Mouse (Mus musculus) limb, embryonic 15.5 days (tissue): ENCODE data around the gene Naa40. TPM values are rescaled to one million over a fixed set of nuclear protein-coding genes. Genes with fewer than 3 reads are reported as not detected.

Experiments used
- ATAC-seq: fragments of 200-750 bp; cut with Nextera tagmentation; 2 replicates; pipeline ENCODE4 v1.8.0; 2017; ENCODE audit warnings: low read depth, moderate TSS enrichment; ENCODE audit not compliant: insufficient number of reproducible peaks, low FRiP score, low TSS enrichment
- H3K27ac ChIP-seq: fragments of 300-500 bp; sonication (generic); 2 replicates; pipeline ENCODE4 v1.5.1; 2015; ENCODE audit warnings: moderate library complexity, mild to moderate bottlenecking, inconsistent platforms
- H3K27me3 ChIP-seq: fragments of 300-500 bp; sonication (generic); 2 replicates; pipeline ENCODE4 v1.6.1; 2015; ENCODE audit warnings: inconsistent platforms
- H3K36me3 ChIP-seq: fragments of 300-500 bp; sonication (generic); 2 replicates; pipeline ENCODE4 v1.6.1; 2015; ENCODE audit warnings: inconsistent platforms
- H3K4me1 ChIP-seq: fragments of 300-500 bp; sonication (generic); 2 replicates; pipeline ENCODE4 v1.6.1; 2015; ENCODE audit warnings: inconsistent platforms
- H3K4me2 ChIP-seq: fragments of 300-500 bp; sonication (generic); 2 replicates; pipeline ENCODE4 v1.6.1; 2015; ENCODE audit warnings: mild to moderate bottlenecking, inconsistent platforms
- H3K4me3 ChIP-seq: fragments of 300-500 bp; sonication (generic); 2 replicates; pipeline ENCODE4 v1.5.1; 2015; ENCODE audit warnings: mild to moderate bottlenecking, inconsistent platforms
- H3K9ac ChIP-seq: fragments of 300-500 bp; sonication (generic); 2 replicates; pipeline ENCODE4 v1.6.1; 2015; ENCODE audit warnings: inconsistent platforms
- H3K9me3 ChIP-seq: fragments of 300-500 bp; sonication (generic); 2 replicates; pipeline ENCODE4 v1.6.1; 2016; ENCODE audit warnings: inconsistent platforms
- WGBS: fragments of 180-500 bp; shearing (Covaris S2); methylation state at CpG from one replicate; pipeline ENCODE4 v1.1.7; 2015; 5-methylcytosine and 5-hydroxymethylcytosine counted together
- polyA plus RNA-seq: library from polyadenylated mRNA; unstranded; fragments of >200 nt; fragmentation: Nextera tagmentation; extraction: Ambion mirVana; gene quantifications from 2 replicates; pipeline ENCODE4 v1.2.1, GENCODE M21; 2015

Gene Naa40
- polyA plus RNA-seq, 1 experiment from 2014 or later, result 45.0 TPM

DNA sequence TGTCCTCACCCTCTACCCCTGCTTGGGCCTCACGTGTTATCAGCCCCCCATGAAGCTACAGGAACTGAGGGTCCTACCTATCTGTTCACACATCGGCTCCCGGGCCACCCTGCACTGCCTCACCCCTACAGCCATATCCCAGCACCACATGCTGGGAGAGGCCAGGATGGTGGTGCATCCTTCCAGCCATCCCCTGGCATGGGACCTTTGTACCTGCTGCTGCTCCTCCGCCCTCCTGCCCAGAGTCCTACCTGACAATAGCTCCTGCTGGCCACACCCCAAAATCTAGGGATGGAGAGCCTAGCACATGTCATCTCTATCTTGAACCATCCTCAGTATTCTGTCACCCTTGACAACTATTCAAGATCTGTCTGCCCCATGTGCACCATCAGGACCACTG, 52.0 kb downstream of the Naa40 start:
- 84% methylated on average over 4 of the region's 4 CpGs for WGBS
- Histone ChIP-seq H3K4me3 (no peak overlapping the region), H3K4me1 (peaks cover 34% of the 10 kb centered on the region), H3K9ac (no peak overlapping the region), H3K4me2 (no peak overlapping the region), H3K36me3 (no peaks in the 10 kb centered on the region), H3K27ac (no peak overlapping the region), H3K9me3 (no peaks in the 10 kb centered on the region), H3K27me3 (peaks cover 31% of the 10 kb centered on the region)
- no peak for ATAC-seq

DNA sequence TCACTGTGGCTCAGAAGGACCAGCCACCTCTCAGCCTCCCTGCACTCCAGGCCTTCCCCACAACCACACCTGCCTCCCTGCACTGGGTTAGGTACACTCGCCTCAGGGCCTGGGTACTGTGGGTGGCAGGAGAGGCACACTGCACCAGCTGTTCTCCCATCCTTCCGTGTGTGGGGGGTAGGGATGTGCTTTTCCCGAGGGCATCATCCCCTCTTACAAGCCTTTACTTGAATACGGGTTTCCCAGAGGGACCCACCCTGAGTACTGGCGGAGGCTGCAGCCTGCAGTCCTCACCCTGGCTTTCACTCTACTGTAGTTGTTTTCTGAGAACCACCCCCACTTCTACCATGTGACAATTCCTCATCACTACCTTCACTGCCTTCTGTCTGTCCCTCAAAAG, 53.8 kb downstream of the Naa40 start:
- peaks cover 31% of the 10 kb centered on the region for H3K27me3 ChIP-seq

DNA sequence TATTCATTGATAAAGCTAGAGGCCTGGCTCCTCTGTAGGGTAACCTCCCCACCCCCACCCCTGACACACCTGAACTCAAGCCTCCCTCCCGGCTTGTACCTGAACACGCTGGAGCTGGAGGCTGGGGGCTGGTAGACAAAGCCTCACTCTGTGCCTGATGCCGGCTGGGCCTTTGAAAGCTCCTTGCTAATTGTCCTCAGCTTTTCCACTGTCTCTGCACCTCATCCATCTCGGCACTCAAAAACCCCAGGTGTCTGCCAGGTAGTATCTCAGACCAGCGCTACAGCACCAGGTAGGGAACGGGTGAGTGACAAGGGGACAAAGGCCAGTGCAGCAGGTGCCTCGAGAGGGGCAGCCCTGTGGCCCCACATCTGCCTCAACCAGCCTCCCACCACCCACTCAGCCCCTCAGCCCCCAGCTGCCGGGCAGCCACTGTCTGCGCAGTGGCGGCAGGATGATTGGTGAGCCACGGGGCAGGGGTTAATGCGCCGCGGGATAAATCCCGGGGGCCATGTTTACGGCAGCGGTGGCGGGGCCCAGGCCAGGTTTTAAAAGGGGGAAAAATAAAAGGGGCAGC, 55.2 kb downstream of the Naa40 start:
- Histone ChIP-seq H3K4me1 (peaks cover 54% of the 10 kb centered on the region), H3K36me3 (no peaks in the 10 kb centered on the region), H3K27me3 (peaks cover 34% of the 10 kb centered on the region), H3K4me2 (no peak overlapping the region), H3K4me3 (no peak overlapping the region), H3K27ac (no peak overlapping the region), H3K9ac (no peak overlapping the region), H3K9me3 (no peaks in the 10 kb centered on the region)
- ATAC-seq, result no peak
- WGBS, result 18% methylated on average over 18 of the region's 18 CpGs

More for the DNA sequence above, 53.8 kb downstream of the Naa40 start:
- Histone ChIP-seq H3K36me3 (no peaks in the 10 kb centered on the region), H3K27ac (no peak overlapping the region), H3K4me3 (no peak overlapping the region), H3K4me1 (peaks cover 51% of the 10 kb centered on the region), H3K9me3 (no peaks in the 10 kb centered on the region), H3K9ac (no peak overlapping the region), H3K4me2 (no peak overlapping the region)
- WGBS, result 46% methylated on average over 5 of the region's 5 CpGs
- no peak for ATAC-seq

DNA sequence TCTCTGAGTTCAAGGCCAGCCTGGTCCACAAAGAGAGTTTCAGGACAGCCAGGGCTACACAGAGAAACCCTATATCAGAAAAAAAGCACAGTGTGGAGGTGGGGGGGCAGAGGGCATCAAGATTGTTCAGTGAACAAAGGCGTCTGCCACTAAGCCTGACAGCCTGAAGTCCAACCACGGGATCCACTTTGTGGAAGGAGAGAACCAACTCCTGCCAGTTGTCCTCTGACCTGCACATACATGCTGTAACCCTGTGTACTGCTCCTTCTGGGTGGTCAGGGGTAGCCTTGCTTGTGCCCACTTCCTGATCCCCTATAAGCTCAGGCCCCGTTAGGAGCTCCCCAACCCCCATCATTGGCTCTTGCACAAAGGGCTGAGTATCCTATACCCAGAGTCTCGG, 55.9 kb downstream of the Naa40 start:
- ATAC-seq, result no peak
- Histone ChIP-seq H3K4me2 (no peak overlapping the region), H3K27ac (no peak overlapping the region), H3K9me3 (no peaks in the 10 kb centered on the region), H3K27me3 (peaks cover 35% of the 10 kb centered on the region), H3K36me3 (no peaks in the 10 kb centered on the region), H3K9ac (no peak overlapping the region), H3K4me3 (no peak overlapping the region), H3K4me1 (peaks cover 58% of the 10 kb centered on the region)
- 50% methylated on average over 4 of the region's 4 CpGs for WGBS

DNA sequence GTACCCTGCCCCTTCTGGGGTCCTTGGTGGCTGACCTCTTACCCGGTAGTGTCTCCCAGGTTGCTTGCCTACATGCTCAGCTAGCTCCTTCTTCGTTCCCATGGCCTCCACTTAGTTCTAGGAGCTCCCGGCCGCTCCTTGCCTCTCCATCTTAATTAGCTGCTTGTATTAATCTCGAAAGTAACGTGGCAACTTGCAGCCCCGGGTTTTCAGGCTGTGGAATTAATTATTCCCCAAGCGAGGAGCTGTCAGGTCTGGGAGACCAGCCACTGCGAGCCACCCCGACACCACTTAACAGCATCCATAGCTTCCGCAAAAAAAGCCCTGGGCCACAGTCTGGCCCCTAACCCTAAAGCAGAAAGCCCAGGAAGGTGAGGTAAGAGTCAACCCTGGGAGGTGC, 57.6 kb downstream of the Naa40 start:
- H3K4me1 ChIP-seq, result peaks cover 67% of the 10 kb centered on the region
- no peaks in the 10 kb centered on the region for H3K9me3 ChIP-seq
- peaks cover 28% of the 10 kb centered on the region for H3K27me3 ChIP-seq
- no peaks in the 10 kb centered on the region for H3K36me3 ChIP-seq
- no peak overlapping the region for H3K9ac ChIP-seq
- H3K4me3 ChIP-seq, result no peak overlapping the region
- no peak for ATAC-seq
- H3K27ac ChIP-seq, result no peak overlapping the region; the same call in 1 of the 2 replicates
- WGBS, result 38% methylated on average over 11 of the region's 11 CpGs
- H3K4me2 ChIP-seq, result no peak overlapping the region

DNA sequence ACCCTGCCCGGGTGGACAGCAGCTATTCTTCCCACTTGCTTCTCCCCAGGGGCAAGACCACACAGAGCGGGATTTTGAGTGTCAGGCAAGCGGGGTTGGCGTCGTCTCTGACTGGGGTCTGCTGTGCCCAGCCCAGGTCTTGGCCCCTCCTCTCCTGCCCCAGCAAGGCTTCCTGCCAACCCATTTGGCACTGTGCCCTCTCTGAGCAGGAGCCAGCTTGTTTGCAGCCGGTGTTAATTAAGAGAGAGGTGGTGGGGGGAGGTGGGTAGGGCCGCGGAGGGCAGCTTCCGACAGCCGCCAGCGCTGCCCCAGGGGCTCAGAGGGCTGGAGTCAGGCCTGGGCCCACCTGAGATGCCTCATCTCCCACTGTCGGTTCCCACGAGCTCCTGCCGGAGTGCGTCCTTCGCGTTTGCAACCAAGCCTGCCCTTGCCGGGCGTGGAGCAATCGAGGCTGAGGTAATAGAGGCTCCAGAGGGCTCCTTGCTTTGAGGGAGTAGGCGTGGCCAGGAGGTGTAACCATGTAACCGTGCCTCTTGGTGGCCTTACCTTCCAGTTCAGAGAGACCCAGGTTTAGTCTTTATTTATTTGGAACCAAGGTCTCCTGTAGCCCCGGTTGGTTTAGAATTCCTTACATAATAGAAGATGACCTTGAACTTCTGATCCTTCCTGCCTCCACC, 58.6 kb downstream of the Naa40 start:
- Histone ChIP-seq H3K4me2 (peak overlapping the region; percentile 35), H3K27me3 (peaks cover 23% of the 10 kb centered on the region), H3K4me3 (peak overlapping the region; percentile 5; the same call in 1 of the 2 replicates), H3K9ac (0 out of 2 replicates have a peak overlapping the region, but pooled peaks have one; percentile 18), H3K9me3 (no peaks in the 10 kb centered on the region), H3K27ac (peak overlapping the region; percentile 17), H3K36me3 (no peaks in the 10 kb centered on the region), H3K4me1 (peaks cover 70% of the 10 kb centered on the region)
- ATAC-seq, result peak; percentile 46; the same call in 1 of the 2 replicates
- 7% methylated on average over 23 of the region's 23 CpGs for WGBS

DNA sequence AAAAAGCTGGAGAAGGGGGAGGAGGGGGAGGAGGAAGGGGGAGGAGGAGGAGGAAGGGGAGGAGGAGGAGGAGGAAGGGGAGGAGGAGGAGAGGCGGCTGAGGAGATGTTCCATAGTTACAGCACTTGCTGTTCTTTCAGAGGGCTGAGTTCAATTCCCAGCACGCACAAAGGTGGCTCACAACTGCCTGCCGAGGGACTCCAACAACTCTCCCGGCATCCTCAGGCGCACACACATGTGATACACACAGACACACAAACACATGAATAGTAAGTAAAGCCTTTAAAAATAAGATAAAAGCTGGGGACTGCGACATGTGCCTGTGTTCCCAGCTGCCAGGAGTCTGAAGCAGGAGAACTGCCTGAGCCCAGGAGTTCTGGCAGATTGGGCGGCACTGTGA, 59.5 kb downstream of the Naa40 start:
- Histone ChIP-seq H3K36me3 (no peaks in the 10 kb centered on the region), H3K27me3 (peaks cover 17% of the 10 kb centered on the region), H3K4me3 (no peak overlapping the region), H3K27ac (no peak overlapping the region), H3K4me2 (no peak overlapping the region), H3K9me3 (no peaks in the 10 kb centered on the region), H3K4me1 (peaks cover 69% of the 10 kb centered on the region), H3K9ac (no peak overlapping the region)
- 61% methylated on average over 7 of the region's 7 CpGs for WGBS
- no peak for ATAC-seq

DNA sequence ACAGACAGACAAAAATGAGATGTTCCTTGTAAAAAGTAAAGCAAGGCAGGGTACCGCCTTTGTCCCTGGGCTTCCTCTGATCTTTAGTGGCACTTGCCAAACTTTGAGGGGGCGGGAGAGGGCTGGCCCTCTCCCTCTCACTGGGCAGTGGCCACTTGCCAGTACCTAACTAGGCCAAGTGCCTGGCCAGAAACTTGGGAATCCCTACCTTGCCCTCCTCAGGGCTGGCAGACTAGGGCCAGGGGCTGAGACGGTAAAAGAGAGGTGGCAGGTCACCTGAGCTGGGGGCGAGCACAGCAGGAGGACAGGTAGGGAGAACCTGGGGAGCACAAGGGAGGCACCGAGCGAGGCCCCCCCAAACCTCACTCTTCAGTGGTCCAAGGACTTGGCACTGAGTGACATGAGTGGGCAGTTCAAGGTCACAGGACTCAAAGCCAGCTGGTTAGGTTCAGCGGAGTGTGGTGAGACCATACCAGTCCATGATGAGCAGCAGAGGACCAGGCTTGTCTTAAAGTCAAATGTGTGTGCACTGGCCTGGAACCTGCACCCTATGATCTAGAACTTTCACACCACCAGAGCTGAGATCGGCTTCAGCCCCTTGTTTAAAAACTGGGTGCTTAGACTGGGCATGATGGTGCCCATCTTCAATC, 60.1 kb downstream of the Naa40 start:
- Histone ChIP-seq H3K9me3 (no peaks in the 10 kb centered on the region), H3K4me3 (no peak overlapping the region), H3K4me2 (no peak overlapping the region), H3K27me3 (peaks cover 10% of the 10 kb centered on the region; the same call in 1 of the 2 replicates), H3K9ac (no peak overlapping the region), H3K4me1 (peaks cover 69% of the 10 kb centered on the region), H3K27ac (no peak overlapping the region), H3K36me3 (no peaks in the 10 kb centered on the region)
- WGBS, result 81% methylated on average over 8 of the region's 8 CpGs
- no peak for ATAC-seq

DNA sequence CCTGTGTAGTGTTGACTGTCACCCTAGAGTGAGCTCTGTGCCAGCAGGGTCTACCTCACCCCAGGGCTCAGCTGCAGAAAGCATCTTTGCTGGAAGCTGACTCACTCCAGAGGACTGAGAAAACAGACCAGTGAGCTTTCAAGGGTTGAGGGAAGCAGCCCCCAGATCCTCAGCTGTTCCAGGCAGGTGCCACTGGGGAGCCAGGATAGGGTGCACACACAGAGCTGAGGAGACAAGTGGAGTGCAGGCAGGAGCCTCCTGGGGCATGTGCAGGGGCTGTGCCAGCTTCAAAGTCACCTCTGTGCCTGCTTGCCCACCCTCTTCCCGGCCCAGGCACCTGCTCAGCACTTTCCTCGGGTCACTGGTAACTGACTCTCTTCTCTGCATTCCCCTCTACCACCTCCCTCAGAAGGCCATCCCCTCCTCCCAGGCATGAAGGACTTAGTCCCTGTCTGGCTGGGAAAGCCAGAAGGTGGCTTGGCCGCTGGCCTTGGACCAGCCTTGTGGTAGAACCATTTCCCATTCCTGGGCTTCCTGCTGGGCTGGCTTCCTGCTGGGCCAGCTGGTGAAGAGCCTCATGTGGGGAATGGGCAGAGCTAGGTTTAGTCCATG, 62.0 kb downstream of the Naa40 start:
- no peaks in the 10 kb centered on the region for H3K36me3 ChIP-seq
- H3K9me3 ChIP-seq, result no peaks in the 10 kb centered on the region
- ATAC-seq, result no peak
- H3K27ac ChIP-seq, result peak overlapping the region; percentile 23; the same call in 1 of the 2 replicates
- H3K4me3 ChIP-seq, result no peak overlapping the region
- peaks cover 66% of the 10 kb centered on the region for H3K4me1 ChIP-seq
- H3K4me2 ChIP-seq, result no peak overlapping the region
- no peak overlapping the region for H3K9ac ChIP-seq
- 0 out of 2 replicates have a peak, but pooled peaks cover 7% of the 10 kb centered on the region for H3K27me3 ChIP-seq
- WGBS, result 36% methylated on average over 3 of the region's 3 CpGs

DNA sequence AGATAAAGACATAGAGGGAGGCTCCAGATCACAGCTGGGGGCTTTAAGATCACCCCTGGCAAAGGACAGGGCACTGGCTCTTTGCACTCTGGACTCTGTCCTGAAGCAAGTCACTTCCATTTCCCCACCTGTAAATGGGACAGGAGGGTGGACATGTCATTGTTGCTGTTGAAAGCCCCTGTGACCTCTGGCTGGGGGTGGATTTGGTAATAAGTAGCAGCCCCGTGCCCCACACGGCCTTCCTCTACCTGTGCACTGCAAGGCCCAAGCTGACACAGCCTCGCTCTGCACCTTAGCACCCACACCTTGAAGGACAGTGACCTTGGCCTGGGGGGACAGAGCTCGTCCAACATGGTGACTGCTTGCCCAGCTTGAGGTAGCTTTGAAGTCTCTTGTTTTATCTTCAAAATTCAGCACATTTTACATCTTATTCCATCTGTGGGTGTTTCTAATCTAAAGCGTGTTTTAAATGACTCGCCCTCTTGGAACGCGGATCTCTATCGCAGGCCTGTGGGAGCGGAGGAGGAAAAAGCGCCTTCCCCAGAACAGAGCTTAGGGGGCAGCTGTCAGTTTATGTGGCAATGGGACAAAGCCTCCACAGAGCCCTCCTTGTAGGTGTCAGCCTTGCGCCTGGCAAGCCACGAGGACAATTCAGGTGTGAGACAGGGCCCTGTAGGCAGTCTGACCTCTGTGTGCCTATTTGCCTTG, 63.0 kb downstream of the Naa40 start:
- no peak overlapping the region for H3K4me3 ChIP-seq
- no peak overlapping the region for H3K9ac ChIP-seq
- H3K9me3 ChIP-seq, result no peaks in the 10 kb centered on the region
- peaks cover 64% of the 10 kb centered on the region for H3K4me1 ChIP-seq
- 0 out of 2 replicates have a peak, but pooled peaks cover 7% of the 10 kb centered on the region for H3K27me3 ChIP-seq
- H3K4me2 ChIP-seq, result no peak overlapping the region
- H3K36me3 ChIP-seq, result no peaks in the 10 kb centered on the region
- no peak for ATAC-seq
- H3K27ac ChIP-seq, result peak overlapping the region; percentile 23; the same call in 1 of the 2 replicates
- WGBS, result 49% methylated on average over 13 of the region's 13 CpGs

DNA sequence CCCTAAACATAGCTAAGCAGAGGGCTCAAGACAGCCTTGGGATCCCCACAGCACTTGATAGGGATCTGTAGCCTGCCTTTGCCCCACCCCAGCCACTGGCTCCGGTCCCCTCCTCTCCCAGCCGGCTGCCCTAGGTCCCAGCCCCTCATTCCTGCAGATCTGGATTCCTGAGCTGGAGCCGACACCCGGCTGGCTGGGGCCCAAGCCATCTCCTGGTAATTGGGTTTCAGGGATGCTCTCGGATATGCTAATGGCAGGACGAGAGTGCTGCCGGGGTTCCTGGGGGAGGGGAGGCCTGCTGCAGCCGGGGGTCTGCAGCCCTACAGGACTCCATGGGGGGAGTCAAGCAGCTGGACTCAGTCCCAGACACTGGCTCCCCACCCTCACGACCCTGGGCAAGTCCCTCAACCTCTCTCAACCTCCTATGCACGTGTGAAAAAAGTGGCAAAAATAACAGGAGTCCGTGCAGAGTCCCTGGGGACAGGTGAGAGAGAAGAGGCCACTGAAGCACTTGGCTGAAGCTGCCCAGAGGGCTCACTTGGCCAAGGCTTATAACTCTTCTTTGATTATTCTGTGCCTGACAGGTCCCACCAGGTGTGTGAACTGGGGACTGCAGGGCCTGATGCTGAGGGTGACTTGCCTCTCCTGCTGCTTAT, 64.8 kb downstream of the Naa40 start:
- H3K27me3 ChIP-seq, result 0 out of 2 replicates have a peak, but pooled peaks cover 7% of the 10 kb centered on the region
- no peak overlapping the region for H3K4me3 ChIP-seq
- 10% methylated on average over 11 of the region's 11 CpGs for WGBS
- H3K4me2 ChIP-seq, result no peak overlapping the region
- H3K9ac ChIP-seq, result no peak overlapping the region
- peaks cover 65% of the 10 kb centered on the region for H3K4me1 ChIP-seq
- no peaks in the 10 kb centered on the region for H3K9me3 ChIP-seq
- no peak for ATAC-seq
- H3K36me3 ChIP-seq, result no peaks in the 10 kb centered on the region
- H3K27ac ChIP-seq, result peak overlapping the region; percentile 48; the same call in 1 of the 2 replicates
